Mouse (Mus musculus): Measurements from ENCODE around the gene Fpr3.

- no peak for TF ChIP-seq POLR2A (IDR thresholded peaks at IDR 0.05; ENCODE audit: low read depth, low read length)
- no peak for TF ChIP-seq CTCF (IDR thresholded peaks at IDR 0.05; ENCODE audit: extremely low read depth, insufficient read depth, insufficient read length, insufficient replicate concordance)
Observed at GRCm38 (mm10) chr17:17849906-17850712, 37.5 kb upstream of the Fpr3 start.

Data from spleen, adult 2 months (tissue).